Mouse (Mus musculus): ENCODE data around the gene Tmod4. TPM values are rescaled to one million over a fixed set of nuclear protein-coding genes. Genes with fewer than 3 reads are reported as not detected.

The Tmod4 gene
- 1.5 TPM for polyA plus RNA-seq (2017; shearing (Covaris generic))

GRCm38 (mm10) chr3:95124246-95124645 is at the start of gene Tmod4:
Gene Tmod4, plus strand, starts transcription at chr3:95124476.

GRCm38 (mm10) chr3:95106338-95107117 is 17.7 kb upstream of the Tmod4 start, which contains the start of gene Pip5k1a:
Gene Pip5k1a, minus strand, starts transcription at chr3:95106930.

GRCm38 (mm10) chr3:95110911-95111726 is 13.2 kb upstream of the Tmod4 start, which contains the start of gene Vps72:
Gene Vps72, plus strand, starts transcription at chr3:95111022.

GRCm38 (mm10) chr3:95133680-95134101 is 9.4 kb downstream of the Tmod4 start, which contains the start of the genes Scnm1 and Lysmd1:
Gene Scnm1, minus strand, starts transcription at chr3:95134011.
Gene Lysmd1, plus strand, starts transcription at chr3:95134088.

GRCm38 (mm10) chr3:95141952-95142616 is 17.8 kb downstream of the Tmod4 start, which contains the start of gene Tnfaip8l2:
Gene Tnfaip8l2, minus strand, starts transcription at chr3:95142360.

GRCm38 (mm10) chr3:95159987-95160963 is 36.0 kb downstream of the Tmod4 start, which contains the start of gene Sema6c:
Gene Sema6c, plus strand, starts transcription at chr3:95160457.

Other genes starting within 250 kb of the Tmod4 start
- 270 TPM for gene Psmb4, start 237.5 kb upstream of the Tmod4 start, polyA plus RNA-seq (2017; shearing (Covaris generic))
- 2.3 TPM for gene Selenbp1, start 191.4 kb upstream of the Tmod4 start, polyA plus RNA-seq (2017; shearing (Covaris generic))
- gene Rfx5, start 170.4 kb upstream of the Tmod4 start, polyA plus RNA-seq (2017; shearing (Covaris generic)) = 10.3 TPM
- gene Pi4kb, start 149.7 kb upstream of the Tmod4 start, polyA plus RNA-seq (2017; shearing (Covaris generic)) = 19.5 TPM
- gene Zfp687, start 109.0 kb upstream of the Tmod4 start, polyA plus RNA-seq (2017; shearing (Covaris generic)) = 51.6 TPM
- gene Psmd4, start 81.9 kb upstream of the Tmod4 start, polyA plus RNA-seq (2017; shearing (Covaris generic)) = 282 TPM
- gene Pip5k1a, start 17.5 kb upstream of the Tmod4 start, polyA plus RNA-seq (2017; shearing (Covaris generic)) = 47.5 TPM
- 87.8 TPM for gene Vps72, start 13.5 kb upstream of the Tmod4 start, polyA plus RNA-seq (2017; shearing (Covaris generic))
- 86.6 TPM for gene Scnm1, start 9.5 kb downstream of the Tmod4 start, polyA plus RNA-seq (2017; shearing (Covaris generic))
- 34.5 TPM for gene Lysmd1, start 9.6 kb downstream of the Tmod4 start, polyA plus RNA-seq (2017; shearing (Covaris generic))
- 252 TPM for gene Tnfaip8l2, start 17.9 kb downstream of the Tmod4 start, polyA plus RNA-seq (2017; shearing (Covaris generic))
- 2.3 TPM for gene Sema6c, start 36.0 kb downstream of the Tmod4 start, polyA plus RNA-seq (2017; shearing (Covaris generic))
- 23.9 TPM for gene Gabpb2, start 93.4 kb downstream of the Tmod4 start, polyA plus RNA-seq (2017; shearing (Covaris generic))
- gene Cdc42se1, start 104.3 kb downstream of the Tmod4 start, polyA plus RNA-seq (2017; shearing (Covaris generic)) = 260 TPM
- gene Mllt11, start 107.7 kb downstream of the Tmod4 start, polyA plus RNA-seq (2017; shearing (Covaris generic)) = 5.6 TPM
- gene Gm128, start 117.1 kb downstream of the Tmod4 start, polyA plus RNA-seq (2017; shearing (Covaris generic)) = 0.70 TPM
- gene Bnipl, start 126.7 kb downstream of the Tmod4 start, polyA plus RNA-seq (2017; shearing (Covaris generic)) = not detected
- 25.6 TPM for gene Mindy1, start 156.9 kb downstream of the Tmod4 start, polyA plus RNA-seq (2017; shearing (Covaris generic))
- 5.3 TPM for gene Prune1, start 157.6 kb downstream of the Tmod4 start, polyA plus RNA-seq (2017; shearing (Covaris generic))
- gene Anxa9, start 182.7 kb downstream of the Tmod4 start, polyA plus RNA-seq (2017; shearing (Covaris generic)) = not detected
- 241 TPM for gene Cers2, start 190.3 kb downstream of the Tmod4 start, polyA plus RNA-seq (2017; shearing (Covaris generic))
- gene Setdb1, start 232.7 kb downstream of the Tmod4 start, polyA plus RNA-seq (2017; shearing (Covaris generic)) = 28.4 TPM

Data from naive thymus-derived CD4-positive, alpha-beta T cell, adult 5 months (primary cell).